Mouse (Mus musculus) testis, adult 2 months (tissue): ENCODE measurements at regions not wholly inside any gene's neighbourhood (a gene's known extent, or its start where the extent isn't known, plus 50 kb on each side); places are given as distances from the start of the nearest gene placed in this dataset.

Source experiments
- H3K27ac ChIP-seq: fragments of 200-500 bp; 2 replicates; pipeline ENCODE4 v1.5.1; 2012; ENCODE audit warnings: low read depth, low read length; ENCODE audit not compliant: control insufficient read depth, insufficient read depth
- H3K27me3 ChIP-seq: fragments of 200-500 bp; 2 replicates; pipeline ENCODE4 v1.6.1; 2012; ENCODE audit warnings: mild to moderate bottlenecking, low read length, moderate library complexity; ENCODE audit not compliant: control insufficient read depth, insufficient read depth
- H3K36me3 ChIP-seq: fragments of 200-500 bp; 2 replicates; pipeline ENCODE4 v1.6.1; 2012; ENCODE audit warnings: mild to moderate bottlenecking, low read length; ENCODE audit not compliant: control insufficient read depth, insufficient read depth
- H3K4me1 ChIP-seq: fragments of 200-500 bp; 2 replicates; pipeline ENCODE4 v1.6.1; 2012; ENCODE audit warnings: low read length; ENCODE audit not compliant: control insufficient read depth, insufficient read depth
- H3K4me3 ChIP-seq: fragments of 200-500 bp; 2 replicates; pipeline ENCODE4 v1.5.1; 2012; ENCODE audit warnings: low read depth, mild to moderate bottlenecking, low read length, moderate library complexity, mixed read lengths; ENCODE audit not compliant: control insufficient read depth
- CTCF ChIP-seq: fragments of 200-500 bp; IDR thresholded peaks from 2 replicates; pipeline ENCODE4 v1.5.1; 2012; ENCODE audit warnings: low read depth, mild to moderate bottlenecking, inconsistent platforms, low read length, moderate library complexity; ENCODE audit not compliant: control insufficient read depth, insufficient read depth, insufficient replicate concordance
- POLR2A ChIP-seq: fragments of 200-500 bp; IDR thresholded peaks from 2 replicates; pipeline ENCODE4 v1.6.1; 2012; ENCODE audit warnings: low read depth, mild to moderate bottlenecking, inconsistent platforms, low read length, moderate library complexity; ENCODE audit not compliant: control insufficient read depth

DNA sequence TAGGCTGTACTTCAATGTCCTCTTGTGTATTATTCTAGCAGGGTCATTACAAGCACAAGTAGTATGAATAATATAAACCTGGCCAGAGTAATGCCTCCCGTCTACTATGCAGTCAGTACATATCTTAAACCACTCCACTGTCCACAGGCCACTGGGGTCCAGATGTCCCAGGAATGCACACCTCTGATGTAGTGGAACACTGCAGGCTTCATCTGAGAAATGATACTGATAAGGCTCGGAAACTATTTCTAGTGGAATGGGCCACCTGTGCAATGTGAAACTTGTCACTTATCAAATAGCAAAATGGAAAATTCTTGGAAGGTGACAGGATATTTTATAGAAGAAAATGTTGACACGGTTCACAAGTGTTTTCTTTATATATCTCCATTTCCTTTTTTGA is 477.6 kb upstream of the Gm9747 start:
- no peaks in the 10 kb centered on the region for H3K36me3 ChIP-seq
- no peak overlapping the region for H3K4me3 ChIP-seq
- H3K27me3 ChIP-seq, result no peaks in the 10 kb centered on the region
- no peaks in the 10 kb centered on the region for H3K4me1 ChIP-seq
- no peak overlapping the region for H3K27ac ChIP-seq
- TF ChIP-seq CTCF, result no peak

DNA sequence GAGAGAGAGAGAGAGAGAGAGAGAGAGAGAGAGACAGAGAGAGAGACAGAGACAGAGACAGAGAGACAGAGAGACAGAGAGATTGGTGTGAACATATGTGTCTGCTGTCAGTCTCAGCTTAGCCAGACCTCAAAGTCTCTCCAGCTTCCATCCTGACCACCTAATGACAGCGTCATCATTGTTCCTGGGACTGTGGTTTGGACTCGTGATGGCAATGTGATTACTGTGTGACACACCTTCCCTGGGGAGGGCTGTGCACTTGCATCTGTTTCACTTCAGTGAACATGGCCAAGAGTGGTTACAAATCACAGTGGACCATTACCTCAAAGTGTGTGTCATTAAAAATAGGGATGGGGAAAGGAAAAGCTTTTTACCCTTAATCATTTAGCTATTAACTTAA is 477.2 kb upstream of the Gm9747 start:
- H3K27ac ChIP-seq, result no peak overlapping the region
- no peaks in the 10 kb centered on the region for H3K36me3 ChIP-seq
- H3K4me1 ChIP-seq, result no peaks in the 10 kb centered on the region
- no peak overlapping the region for H3K4me3 ChIP-seq
- no peak for TF ChIP-seq POLR2A
- no peak for TF ChIP-seq CTCF
- no peaks in the 10 kb centered on the region for H3K27me3 ChIP-seq

DNA sequence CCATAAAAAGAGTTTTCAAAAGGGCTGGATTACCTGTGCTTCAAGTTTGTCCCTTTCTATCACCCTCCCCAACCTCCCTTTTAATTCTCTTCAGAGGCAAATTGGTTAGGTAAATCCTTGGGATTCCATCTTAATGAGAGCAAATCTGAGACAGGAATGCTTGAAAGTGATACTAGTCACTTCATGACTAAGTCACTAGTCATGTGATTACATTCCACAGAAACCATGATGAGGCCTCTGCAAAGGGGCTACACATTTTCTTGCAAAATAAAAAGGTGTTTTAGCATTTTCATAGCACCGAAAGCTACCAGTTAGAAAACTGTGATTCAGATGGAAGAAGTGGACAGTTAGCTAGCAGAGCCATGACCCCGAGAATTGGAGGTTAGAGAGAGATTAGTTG is 473.0 kb upstream of the Gm9747 start:
- Histone ChIP-seq H3K36me3 (no peaks in the 10 kb centered on the region), H3K27me3 (no peaks in the 10 kb centered on the region), H3K4me1 (no peaks in the 10 kb centered on the region), H3K4me3 (no peak overlapping the region), H3K27ac (no peak overlapping the region)
- TF ChIP-seq CTCF (no peak), POLR2A (no peak)

DNA sequence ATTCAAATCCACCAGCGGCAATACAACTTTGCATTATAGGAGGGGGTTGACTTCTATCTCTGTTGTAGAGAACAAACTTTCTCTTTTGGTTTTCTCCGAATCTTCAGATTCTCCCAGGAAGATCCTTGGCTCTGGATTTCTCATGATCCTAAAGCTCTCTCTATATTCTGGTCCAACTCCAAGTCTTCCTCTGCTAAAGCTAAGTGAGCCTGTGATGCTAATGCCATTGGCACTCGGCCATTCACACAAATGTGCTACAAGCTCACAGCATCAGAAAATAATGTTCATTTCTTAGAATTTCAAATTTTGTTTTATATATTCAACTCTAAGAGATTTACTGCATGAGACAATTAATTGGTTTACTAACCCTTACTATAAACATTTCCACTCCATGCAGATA is 461.2 kb upstream of the Gm9747 start:
- TF ChIP-seq POLR2A (no peak), CTCF (no peak)
- no peaks in the 10 kb centered on the region for H3K27me3 ChIP-seq
- H3K4me3 ChIP-seq, result no peak overlapping the region
- H3K4me1 ChIP-seq, result no peaks in the 10 kb centered on the region
- no peak overlapping the region for H3K27ac ChIP-seq
- no peaks in the 10 kb centered on the region for H3K36me3 ChIP-seq

DNA sequence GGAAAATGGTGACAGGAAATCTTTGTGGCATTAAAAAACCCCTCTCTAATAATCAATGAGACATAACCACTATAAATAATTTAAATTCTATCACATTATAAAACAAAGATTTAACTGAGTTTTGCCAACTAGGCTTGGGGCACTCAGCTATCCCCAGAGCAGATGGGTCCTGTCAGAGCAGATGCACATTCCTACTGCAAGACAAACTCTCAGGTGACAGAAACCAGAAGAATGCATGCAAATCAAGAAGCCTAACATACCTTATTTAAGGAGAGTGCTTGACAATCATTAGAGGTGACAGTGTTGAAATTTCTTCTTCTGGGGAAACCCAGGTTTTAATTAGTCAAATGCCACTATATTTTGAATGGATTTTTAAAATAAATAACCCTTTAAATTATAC is 452.3 kb upstream of the Gm9747 start:
- Histone ChIP-seq H3K36me3 (no peaks in the 10 kb centered on the region), H3K27ac (no peak overlapping the region), H3K4me1 (no peaks in the 10 kb centered on the region), H3K4me3 (no peak overlapping the region), H3K27me3 (no peaks in the 10 kb centered on the region)
- TF ChIP-seq POLR2A (no peak), CTCF (no peak)

DNA sequence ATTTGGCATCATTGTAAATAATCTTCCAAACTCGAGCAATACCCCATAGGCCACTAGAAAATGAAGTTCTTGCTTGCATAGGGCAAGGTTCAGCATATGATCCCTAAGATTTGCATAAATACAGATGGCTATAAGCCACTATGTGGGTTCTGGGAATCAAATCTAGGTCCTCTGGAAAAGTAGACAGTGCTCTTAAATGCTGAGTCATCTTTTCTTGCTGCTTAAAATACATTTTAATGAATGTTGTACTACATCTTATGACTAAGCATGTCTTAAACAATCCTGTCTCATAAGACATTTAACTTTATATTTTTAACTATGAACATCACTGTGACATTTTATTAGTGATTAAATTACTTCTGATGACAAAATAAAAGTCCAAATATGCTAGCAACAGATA is 448.6 kb upstream of the Gm9747 start:
- no peaks in the 10 kb centered on the region for H3K36me3 ChIP-seq

DNA sequence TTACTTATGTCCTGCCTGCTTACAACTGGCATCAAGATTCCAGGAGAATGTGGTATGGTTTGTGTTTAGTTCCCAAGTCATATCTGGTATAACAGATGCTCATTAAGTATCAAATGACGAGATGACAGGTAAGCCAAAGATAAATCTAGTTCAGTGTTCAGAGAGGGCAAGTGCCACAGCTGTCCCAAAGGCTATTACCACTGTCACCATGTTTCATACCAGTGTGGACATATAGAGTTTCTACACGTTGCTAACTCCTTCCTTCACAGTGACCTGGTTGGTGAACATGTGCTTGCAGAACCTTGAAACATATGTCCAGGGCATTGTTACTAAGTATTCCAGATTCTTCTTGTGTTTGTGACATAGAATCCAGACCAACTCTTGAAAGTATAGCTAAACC is 438.1 kb upstream of the Gm9747 start:
- Histone ChIP-seq H3K36me3 (no peaks in the 10 kb centered on the region), H3K27me3 (no peaks in the 10 kb centered on the region), H3K4me1 (no peaks in the 10 kb centered on the region), H3K4me3 (no peak overlapping the region), H3K27ac (no peak overlapping the region)
- TF ChIP-seq POLR2A (no peak; the same call in 1 of the 2 replicates), CTCF (no peak)

More for the DNA sequence above, 448.6 kb upstream of the Gm9747 start:
- no peaks in the 10 kb centered on the region for H3K27me3 ChIP-seq
- H3K27ac ChIP-seq, result no peak overlapping the region
- no peaks in the 10 kb centered on the region for H3K4me1 ChIP-seq
- H3K4me3 ChIP-seq, result no peak overlapping the region
- TF ChIP-seq CTCF (no peak), POLR2A (no peak)

DNA sequence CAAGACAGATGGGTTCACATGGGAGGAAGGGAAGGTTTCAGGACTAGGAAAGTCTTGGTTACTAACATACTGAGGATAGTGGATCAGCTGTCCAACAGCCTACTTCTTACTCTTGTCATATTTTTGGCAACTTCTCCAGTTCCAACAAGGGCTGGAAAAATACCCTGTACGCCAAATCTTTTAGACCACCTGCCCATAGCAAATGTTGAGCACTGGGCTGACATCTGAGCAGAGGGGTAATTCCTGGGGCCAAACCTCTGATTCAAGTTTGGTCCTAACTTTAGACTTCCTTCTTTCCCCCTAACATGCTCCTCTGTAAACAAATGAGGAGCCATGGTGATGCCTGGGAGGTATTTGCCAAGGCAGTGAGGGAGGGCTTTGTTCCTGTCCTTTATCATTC is 437.5 kb upstream of the Gm9747 start:
- TF ChIP-seq CTCF, result no peak
- TF ChIP-seq POLR2A, result no peak

DNA sequence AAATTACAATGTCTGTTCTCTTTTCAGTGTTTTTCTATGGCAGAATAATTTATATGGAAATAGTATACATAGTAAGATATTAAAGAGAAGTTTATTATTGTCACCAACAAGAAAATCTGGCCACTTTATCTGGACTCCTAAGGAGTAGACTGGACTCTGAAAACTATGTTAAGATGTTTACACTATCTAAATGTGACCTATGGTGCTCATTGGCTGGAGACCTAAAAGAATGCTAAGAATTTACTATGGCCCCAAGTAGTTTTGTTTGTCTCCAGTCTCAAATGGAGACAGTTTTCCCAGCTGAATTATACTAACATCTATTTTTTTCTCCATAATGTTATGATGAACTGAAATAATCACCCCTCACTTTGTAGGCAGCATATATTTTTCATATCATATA is 421.3 kb upstream of the Gm9747 start:
- Histone ChIP-seq H3K4me3 (no peak overlapping the region), H3K4me1 (no peaks in the 10 kb centered on the region), H3K27ac (no peak overlapping the region), H3K36me3 (no peaks in the 10 kb centered on the region), H3K27me3 (no peaks in the 10 kb centered on the region)
- TF ChIP-seq POLR2A, result no peak
- no peak for TF ChIP-seq CTCF

More for the DNA sequence above, 437.5 kb upstream of the Gm9747 start:
- H3K4me1 ChIP-seq, result no peaks in the 10 kb centered on the region
- no peaks in the 10 kb centered on the region for H3K27me3 ChIP-seq
- H3K36me3 ChIP-seq, result no peaks in the 10 kb centered on the region
- H3K27ac ChIP-seq, result no peak overlapping the region
- H3K4me3 ChIP-seq, result peak overlapping the region; percentile 20; the same call in 1 of the 2 replicates
